Comparison of ENCODE assay signal across 25 mouse cellular contexts in the genomic region with DNA sequence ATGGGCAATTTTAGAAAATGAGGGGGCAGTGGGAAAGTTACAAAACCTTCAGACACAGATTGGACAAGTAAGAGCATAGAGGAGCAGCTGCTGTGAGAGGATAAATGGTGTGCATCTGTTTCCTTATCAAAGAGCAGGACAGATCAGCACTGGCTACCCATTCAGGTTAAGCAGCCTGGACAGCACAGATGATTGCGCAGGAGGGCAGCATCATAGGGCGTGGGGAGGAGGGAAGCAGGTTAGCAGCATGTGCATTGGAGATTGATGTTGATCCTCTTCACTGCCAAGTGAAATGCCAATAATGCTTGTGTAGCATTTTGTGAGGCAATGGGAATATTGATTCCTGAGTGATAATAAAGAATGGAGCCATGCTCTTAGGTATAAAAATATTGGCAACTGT.
DNase-seq lines count a peak whose midpoint lies in the region; ATAC-seq and TF ChIP-seq lines count a peak whose summit lies in the region.
"Had no signal": no experiment of that assay in that cellular context is flagged by ENCODE, and none has a peak within 500 bp of the region (broad histone marks: within the 10 kb centered on the region; RNA-seq: fewer than 3 reads in every experiment).

No protein-coding gene starts in this region.

- no peak for TF ChIP-seq CTCF in hindbrain, postnatal 0 days (IDR thresholded peaks at IDR 0.05; ENCODE audit: low read depth)
- TF ChIP-seq CTCF in brain, embryonic 14.5 days (IDR thresholded peaks at IDR 0.05; ENCODE audit: borderline replicate concordance, extremely low read depth, insufficient read depth, insufficient read length) = no peak

- H3K4me2 ChIP-seq in hindbrain, embryonic 14.5 days (replicated peaks) = no peak overlapping the region
- H3K4me2 ChIP-seq in hindbrain, postnatal 0 days (ENCODE audit: low read depth, low read length) = no peak overlapping the region
- no peak overlapping the region for H3K4me2 ChIP-seq in midbrain, embryonic 13.5 days (replicated peaks)
- H3K4me2 ChIP-seq: embryonic facial prominence, embryonic 15.5 days; forebrain, embryonic 15.5 days; heart, embryonic 13.5 days; kidney, embryonic 15.5 days; limb, embryonic 12.5 days; liver, embryonic 11.5 days had no signal

- DNase-seq in hindbrain, embryonic 14.5 days (ENCODE audit: low spot score) = no peak
- DNase-seq in hindbrain, postnatal 0 days (ENCODE audit: low spot score) = no peak
- DNase-seq in midbrain, embryonic 10.5 days (ENCODE audit: low spot score) = no peak
- peak; percentile 8 for DNase-seq in brain, adult 2 months (ENCODE audit: low read depth, low spot score)
- DNase-seq in brain, embryonic 14.5 days (ENCODE audit: low read depth) = peak; percentile 27
- no peak for DNase-seq in lung, adult 18-20 months
- DNase-seq: adrenal gland, postnatal 36 days; B cell, adult 2 months; cerebellum, adult 8-10 months; cerebellum, postnatal 25 days; gastrocnemius, postnatal 10 days; heart, postnatal 10 days; kidney, adult 18-20 months; kidney, postnatal 25 days; lung, postnatal 4 days; thymus, postnatal 4 days had no signal

- ATAC-seq in hindbrain, embryonic 14.5 days (ENCODE audit: low FRiP score) = peak; percentile 40; the same call in 1 of the 2 replicates
- ATAC-seq in hindbrain, postnatal 0 days = no peak
- 0 out of 2 replicates have a peak, but pooled peaks have one; percentile 50 for ATAC-seq in midbrain, embryonic 13.5 days
- ATAC-seq: forebrain, embryonic 15.5 days; lung, postnatal 0 days had no signal

- no peaks in the 10 kb centered on the region for H3K9me3 ChIP-seq in hindbrain, embryonic 14.5 days (ENCODE audit: control insufficient read depth, low read length)
- H3K9me3 ChIP-seq in hindbrain, postnatal 0 days (ENCODE audit: low read length) = no peaks in the 10 kb centered on the region
- no peaks in the 10 kb centered on the region for H3K9me3 ChIP-seq in midbrain, embryonic 13.5 days
- no peaks in the 10 kb centered on the region for H3K9me3 ChIP-seq in midbrain, embryonic 10.5 days (replicated peaks)
- H3K9me3 ChIP-seq: embryonic facial prominence, embryonic 10.5 days; embryonic facial prominence, embryonic 15.5 days; forebrain, embryonic 15.5 days; heart, embryonic 13.5 days; kidney, embryonic 15.5 days; limb, embryonic 12.5 days had no signal

- TF ChIP-seq POLR2A in brain, embryonic 14.5 days (IDR thresholded peaks at IDR 0.05; ENCODE audit: borderline replicate concordance, extremely low read depth, insufficient read depth, insufficient read length, poor library complexity, severe bottlenecking) = no peak

- H3K36me3 ChIP-seq in hindbrain, embryonic 14.5 days (replicated peaks; ENCODE audit: control insufficient read depth, insufficient read depth) = no peaks in the 10 kb centered on the region
- no peaks in the 10 kb centered on the region for H3K36me3 ChIP-seq in hindbrain, postnatal 0 days (ENCODE audit: insufficient read depth, low read length)
- no peaks in the 10 kb centered on the region for H3K36me3 ChIP-seq in midbrain, embryonic 13.5 days
- H3K36me3 ChIP-seq in midbrain, embryonic 10.5 days = no peaks in the 10 kb centered on the region
- H3K36me3 ChIP-seq: embryonic facial prominence, embryonic 10.5 days; embryonic facial prominence, embryonic 15.5 days; forebrain, embryonic 15.5 days; heart, embryonic 13.5 days; kidney, embryonic 15.5 days; limb, embryonic 12.5 days had no signal

- WGBS in hindbrain, embryonic 14.5 days = 77% methylated on average over 2 of the region's 2 CpGs
- WGBS in hindbrain, postnatal 0 days = 86% methylated on average over 2 of the region's 2 CpGs
- WGBS in midbrain, embryonic 13.5 days = 79% methylated on average over 2 of the region's 2 CpGs
- WGBS in midbrain, embryonic 10.5 days = 94% methylated on average over 2 of the region's 2 CpGs

- no peak overlapping the region for H3K4me3 ChIP-seq in hindbrain, embryonic 14.5 days (replicated peaks; ENCODE audit: low read length)
- no peak overlapping the region for H3K4me3 ChIP-seq in hindbrain, postnatal 0 days (ENCODE audit: low read length)
- H3K4me3 ChIP-seq in midbrain, embryonic 13.5 days (replicated peaks) = no peak overlapping the region
- no peak overlapping the region for H3K4me3 ChIP-seq in midbrain, embryonic 10.5 days
- H3K4me3 ChIP-seq: embryonic facial prominence, embryonic 10.5 days; embryonic facial prominence, embryonic 15.5 days; forebrain, embryonic 15.5 days; heart, embryonic 13.5 days; kidney, embryonic 15.5 days; limb, embryonic 12.5 days had no signal

- no peaks in the 10 kb centered on the region for H3K4me1 ChIP-seq in hindbrain, embryonic 14.5 days (replicated peaks; ENCODE audit: control insufficient read depth, insufficient read depth, low read length)
- no peaks in the 10 kb centered on the region for H3K4me1 ChIP-seq in hindbrain, postnatal 0 days (ENCODE audit: insufficient read depth, low read length)
- H3K4me1 ChIP-seq in midbrain, embryonic 13.5 days (replicated peaks) = no peaks in the 10 kb centered on the region
- no peaks in the 10 kb centered on the region for H3K4me1 ChIP-seq in midbrain, embryonic 10.5 days
- H3K4me1 ChIP-seq: embryonic facial prominence, embryonic 10.5 days; embryonic facial prominence, embryonic 15.5 days; forebrain, embryonic 15.5 days; heart, embryonic 13.5 days; kidney, embryonic 15.5 days; limb, embryonic 12.5 days had no signal

- H3K27me3 ChIP-seq in hindbrain, embryonic 14.5 days (ENCODE audit: control insufficient read depth, insufficient read depth, low read length) = no peaks in the 10 kb centered on the region
- no peaks in the 10 kb centered on the region for H3K27me3 ChIP-seq in hindbrain, postnatal 0 days (ENCODE audit: insufficient read depth, low read length)
- no peaks in the 10 kb centered on the region for H3K27me3 ChIP-seq in midbrain, embryonic 13.5 days
- H3K27me3 ChIP-seq in midbrain, embryonic 10.5 days (ENCODE audit: low read depth, poor library complexity, severe bottlenecking) = no peaks in the 10 kb centered on the region
- H3K27me3 ChIP-seq: embryonic facial prominence, embryonic 15.5 days; forebrain, embryonic 15.5 days; heart, embryonic 13.5 days; kidney, embryonic 15.5 days; limb, embryonic 12.5 days had no signal

- no peak overlapping the region for H3K27ac ChIP-seq in hindbrain, embryonic 14.5 days
- H3K27ac ChIP-seq in hindbrain, postnatal 0 days = no peak overlapping the region
- H3K27ac ChIP-seq in midbrain, embryonic 13.5 days = no peak overlapping the region
- H3K27ac ChIP-seq in midbrain, embryonic 10.5 days (replicated peaks) = no peak overlapping the region
- H3K27ac ChIP-seq: embryonic facial prominence, embryonic 10.5 days; embryonic facial prominence, embryonic 15.5 days; forebrain, embryonic 15.5 days; heart, embryonic 13.5 days; kidney, embryonic 15.5 days; limb, embryonic 12.5 days had no signal

- no peak overlapping the region for H3K9ac ChIP-seq in hindbrain, embryonic 14.5 days
- no peak overlapping the region for H3K9ac ChIP-seq in hindbrain, postnatal 0 days (replicated peaks; ENCODE audit: low read length)
- H3K9ac ChIP-seq in midbrain, embryonic 13.5 days (replicated peaks) = no peak overlapping the region
- H3K9ac ChIP-seq: embryonic facial prominence, embryonic 15.5 days; forebrain, embryonic 15.5 days; heart, embryonic 13.5 days; kidney, embryonic 15.5 days; limb, embryonic 12.5 days had no signal

Comparison
In these comparisons a context has a peak if more than half of its experiments do, and no peak if none do; other contexts are left out.
1. DNase-seq: peak in brain, adult 2 months (single experiment) and brain, embryonic 14.5 days (single experiment); none in hindbrain, embryonic 14.5 days (single experiment), hindbrain, postnatal 0 days (single experiment), midbrain, embryonic 10.5 days (single experiment) and lung, adult 18-20 months (0 of 2).